Mouse (Mus musculus) cortical plate, adult 2 months (tissue): ENCODE results near the gene Scnn1b.

Source experiments
- CTCF ChIP-seq: fragments of 200-500 bp; IDR thresholded peaks from 2 replicates; pipeline ENCODE4 v1.5.1; 2011; ENCODE audit warnings: mild to moderate bottlenecking, control low read depth, low read length; ENCODE audit not compliant: insufficient read depth; ENCODE audit errors: extremely low read depth
- POLR2A ChIP-seq: fragments of 200-500 bp; IDR thresholded peaks from 2 replicates; pipeline ENCODE4 v1.6.1; 2011; ENCODE audit warnings: mild to moderate bottlenecking, low read length, control low read depth; ENCODE audit not compliant: insufficient read depth; ENCODE audit errors: extremely low read depth

GRCm38 (mm10) chr7:121890636-121891360 lies 26.0 kb downstream of the Scnn1b start:
- TF ChIP-seq CTCF (no peak), POLR2A (no peak)
